Mouse (Mus musculus) liver, embryonic 15.5 days (tissue): ENCODE measurements at regions not wholly inside any gene's neighbourhood (a gene's known extent, or its start where the extent isn't known, plus 50 kb on each side); places are given as distances from the start of the nearest gene placed in this dataset.

Source experiments
- ATAC-seq: fragments of 200-750 bp; cut with Nextera tagmentation; 2 replicates; pipeline ENCODE4 v1.8.0; 2017; ENCODE audit warnings: moderate number of reproducible peaks, mild to moderate bottlenecking, moderate library complexity; ENCODE audit not compliant: insufficient read depth
- H3K27ac ChIP-seq: fragments of 300-500 bp; sonication (generic); replicated peaks from 2 replicates; pipeline ENCODE4 v1.5.1; 2015; ENCODE audit warnings: mild to moderate bottlenecking, inconsistent platforms
- H3K27me3 ChIP-seq: fragments of 300-500 bp; sonication (generic); 2 replicates; pipeline ENCODE4 v1.6.1; 2015; ENCODE audit warnings: mild to moderate bottlenecking, inconsistent platforms
- H3K36me3 ChIP-seq: fragments of 300-500 bp; sonication (generic); replicated peaks from 2 replicates; pipeline ENCODE4 v1.6.1; 2015; ENCODE audit warnings: moderate library complexity, mild to moderate bottlenecking, inconsistent platforms
- H3K4me1 ChIP-seq: fragments of 300-500 bp; sonication (generic); replicated peaks from 2 replicates; pipeline ENCODE4 v1.6.1; 2015; ENCODE audit warnings: inconsistent platforms
- H3K4me2 ChIP-seq: fragments of 300-500 bp; sonication (generic); 2 replicates; pipeline ENCODE4 v1.6.1; 2015; ENCODE audit warnings: moderate library complexity, mild to moderate bottlenecking, inconsistent platforms
- H3K4me3 ChIP-seq: fragments of 300-500 bp; sonication (generic); replicated peaks from 2 replicates; pipeline ENCODE4 v1.5.1; 2015; ENCODE audit warnings: mild to moderate bottlenecking, inconsistent platforms
- H3K9ac ChIP-seq: fragments of 300-500 bp; sonication (generic); 2 replicates; pipeline ENCODE4 v1.6.1; 2015; ENCODE audit warnings: moderate library complexity, mild to moderate bottlenecking, inconsistent platforms
- H3K9me3 ChIP-seq: fragments of 300-500 bp; sonication (generic); replicated peaks from 2 replicates; pipeline ENCODE4 v1.6.1; 2016; ENCODE audit warnings: inconsistent platforms
- WGBS: fragments of 180-500 bp; shearing (Covaris S2); methylation state at CpG from one replicate; pipeline ENCODE4 v1.1.7; 2015; ENCODE audit warnings: mixed read lengths; ENCODE audit not compliant: insufficient replicate concordance; 5-methylcytosine and 5-hydroxymethylcytosine counted together

DNA sequence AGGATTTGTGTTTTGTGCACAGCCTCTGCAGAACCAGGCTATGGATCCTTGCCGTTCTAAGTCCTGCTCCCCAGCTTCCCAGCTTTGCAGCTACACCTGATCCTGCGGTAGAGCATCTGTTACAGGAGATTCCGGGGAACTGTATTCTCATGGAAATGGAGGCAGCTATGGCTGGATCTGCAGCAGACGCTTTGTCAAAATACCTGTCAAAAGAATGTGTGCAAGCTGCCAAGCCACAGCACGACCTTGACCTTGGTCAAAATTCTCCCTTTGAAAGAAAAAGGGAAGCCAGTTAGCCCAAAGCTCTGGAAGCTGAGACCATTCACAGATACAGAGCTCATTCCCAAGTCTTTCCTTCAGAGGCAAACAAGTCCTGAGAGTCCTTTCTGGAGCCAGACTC lies 255.3 kb downstream of the Med13l start:
- no peaks in the 10 kb centered on the region for H3K9me3 ChIP-seq
- 52% methylated on average over 5 of the region's 5 CpGs for WGBS
- H3K36me3 ChIP-seq: no peaks in the 10 kb centered on the region
- no peaks in the 10 kb centered on the region; the same call in 1 of the 2 replicates for H3K27me3 ChIP-seq
- no peaks in the 10 kb centered on the region for H3K4me1 ChIP-seq
- no peak overlapping the region for H3K9ac ChIP-seq
- no peak overlapping the region for H3K27ac ChIP-seq
- H3K4me2 ChIP-seq: no peak overlapping the region
- no peak for ATAC-seq
- H3K4me3 ChIP-seq: no peak overlapping the region

DNA sequence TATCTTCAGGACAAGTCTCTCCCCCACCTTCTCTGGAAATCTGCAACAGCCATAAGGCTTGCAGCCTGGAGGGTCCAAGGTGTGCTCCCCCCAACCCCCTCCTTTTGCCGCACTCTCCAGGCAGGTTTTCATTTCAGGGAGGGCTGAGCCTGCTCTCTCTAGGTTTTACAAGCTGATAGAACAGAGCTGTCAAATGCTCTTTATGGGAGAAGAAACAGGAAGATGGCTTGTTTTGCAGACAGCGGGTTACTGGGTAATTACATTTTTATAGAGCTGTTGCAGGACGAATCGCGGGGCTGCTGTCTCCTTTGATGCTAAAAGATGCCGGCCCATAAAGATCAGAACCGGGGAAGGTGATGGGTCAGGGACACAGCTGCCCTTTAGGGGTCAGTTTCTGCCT lies 257.8 kb downstream of the Med13l start:
- no peak overlapping the region for H3K27ac ChIP-seq
- WGBS: 31% methylated on average over 7 of the region's 7 CpGs

GRCm38 (mm10) chr5:118824791-118825190 lies 264.3 kb downstream of the Med13l start:
- H3K4me2 ChIP-seq: no peak overlapping the region
- WGBS: 75% methylated on average over 10 of the region's 10 CpGs
- no peak overlapping the region for H3K27ac ChIP-seq
- no peaks in the 10 kb centered on the region for H3K27me3 ChIP-seq
- H3K36me3 ChIP-seq: no peaks in the 10 kb centered on the region
- no peak overlapping the region for H3K9ac ChIP-seq
- no peaks in the 10 kb centered on the region for H3K4me1 ChIP-seq
- H3K4me3 ChIP-seq: no peak overlapping the region
- no peaks in the 10 kb centered on the region; the same call in 1 of the 2 replicates for H3K9me3 ChIP-seq
- ATAC-seq: no peak

More for the DNA sequence above, 257.8 kb downstream of the Med13l start:
- no peaks in the 10 kb centered on the region; the same call in 1 of the 2 replicates for H3K9me3 ChIP-seq
- ATAC-seq: no peak
- no peaks in the 10 kb centered on the region for H3K36me3 ChIP-seq
- H3K9ac ChIP-seq: no peak overlapping the region
- H3K4me1 ChIP-seq: no peaks in the 10 kb centered on the region
- no peaks in the 10 kb centered on the region for H3K27me3 ChIP-seq
- H3K4me2 ChIP-seq: no peak overlapping the region
- no peak overlapping the region for H3K4me3 ChIP-seq

GRCm38 (mm10) chr5:118829031-118829698 lies 268.7 kb downstream of the Med13l start:
- no peak overlapping the region for H3K4me3 ChIP-seq
- H3K36me3 ChIP-seq: no peaks in the 10 kb centered on the region
- no peak overlapping the region for H3K27ac ChIP-seq
- H3K9ac ChIP-seq: no peak overlapping the region
- H3K4me2 ChIP-seq: no peak overlapping the region
- H3K9me3 ChIP-seq: no peaks in the 10 kb centered on the region
- no peaks in the 10 kb centered on the region for H3K4me1 ChIP-seq
- whole genome bisulfite sequencing: 59% methylated on average over 14 of the region's 14 CpGs
- ATAC-seq: no peak
- H3K27me3 ChIP-seq: no peaks in the 10 kb centered on the region

DNA sequence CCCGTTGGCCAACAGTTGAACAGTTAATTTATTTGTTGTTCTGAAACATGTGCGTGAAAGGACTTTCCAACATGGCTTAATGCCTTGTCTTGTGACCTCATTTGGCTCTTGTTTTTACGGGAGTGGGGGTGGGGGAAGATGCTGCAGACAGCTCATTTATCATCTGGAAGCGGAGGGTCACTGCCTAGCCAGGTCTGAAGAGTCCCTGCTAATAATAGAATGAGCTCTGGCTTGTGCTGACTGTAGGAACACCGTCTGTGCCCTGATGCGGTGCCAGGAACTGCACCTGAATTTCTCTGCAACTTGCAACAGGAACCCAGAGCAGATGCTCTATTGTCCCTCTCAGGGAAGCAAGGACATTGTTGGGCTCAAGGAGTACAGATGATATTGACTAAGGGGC lies 272.2 kb downstream of the Med13l start:
- ATAC-seq: no peak

DNA sequence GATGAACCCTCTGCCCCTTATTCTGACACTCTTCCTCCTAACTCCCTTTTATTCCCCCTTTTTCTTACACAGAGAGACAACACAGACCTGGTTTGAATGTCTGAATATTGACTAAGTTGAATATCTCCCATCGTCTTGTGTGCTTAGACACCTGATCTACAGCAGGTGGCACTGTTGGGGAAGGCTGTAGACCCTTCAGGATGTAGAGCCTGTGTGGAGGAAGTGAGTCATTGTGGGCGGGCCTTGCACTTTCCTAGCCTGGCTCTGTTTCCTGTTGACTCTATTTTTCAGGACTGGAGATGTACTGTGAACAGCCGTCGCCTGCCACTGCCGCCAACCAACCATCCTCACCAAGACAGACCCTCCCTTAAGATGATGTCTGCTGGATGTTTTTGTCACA lies 273.6 kb downstream of the Med13l start:
- Histone ChIP-seq H3K9me3 (no peaks in the 10 kb centered on the region), H3K27me3 (no peaks in the 10 kb centered on the region), H3K27ac (no peak overlapping the region), H3K4me2 (no peak overlapping the region), H3K36me3 (no peaks in the 10 kb centered on the region), H3K4me3 (no peak overlapping the region), H3K9ac (no peak overlapping the region), H3K4me1 (no peaks in the 10 kb centered on the region)
- no peak for ATAC-seq
- WGBS: 46% methylated on average over 5 of the region's 5 CpGs

More for the DNA sequence above, 272.2 kb downstream of the Med13l start:
- Histone ChIP-seq H3K27ac (no peak overlapping the region), H3K27me3 (no peaks in the 10 kb centered on the region), H3K4me3 (no peak overlapping the region), H3K9ac (no peak overlapping the region), H3K4me1 (no peaks in the 10 kb centered on the region), H3K4me2 (no peak overlapping the region), H3K36me3 (no peaks in the 10 kb centered on the region), H3K9me3 (no peaks in the 10 kb centered on the region)
- WGBS: 52% methylated on average over 6 of the region's 6 CpGs

- no peak for ATAC-seq
- no peaks in the 10 kb centered on the region for H3K36me3 ChIP-seq
- 35% methylated on average over 1 of the region's 1 CpGs for WGBS
Observed at GRCm38 (mm10) chr5:118837001-118837400, 276.5 kb downstream of the Med13l start.

GRCm38 (mm10) chr5:118838421-118838820 lies 277.9 kb downstream of the Med13l start:
- no peak for ATAC-seq
- Histone ChIP-seq H3K36me3 (no peaks in the 10 kb centered on the region), H3K9ac (no peak overlapping the region), H3K27me3 (no peaks in the 10 kb centered on the region), H3K9me3 (no peaks in the 10 kb centered on the region), H3K4me2 (no peak overlapping the region), H3K27ac (no peak overlapping the region), H3K4me3 (no peak overlapping the region), H3K4me1 (no peaks in the 10 kb centered on the region)
- 38% methylated on average over 7 of the region's 7 CpGs for WGBS

More at GRCm38 (mm10) chr5:118837001-118837400, 276.5 kb downstream of the Med13l start:
- H3K4me3 ChIP-seq: no peak overlapping the region
- no peaks in the 10 kb centered on the region for H3K9me3 ChIP-seq
- H3K27me3 ChIP-seq: no peaks in the 10 kb centered on the region
- H3K4me1 ChIP-seq: no peaks in the 10 kb centered on the region
- H3K9ac ChIP-seq: no peak overlapping the region
- H3K4me2 ChIP-seq: no peak overlapping the region
- H3K27ac ChIP-seq: no peak overlapping the region

DNA sequence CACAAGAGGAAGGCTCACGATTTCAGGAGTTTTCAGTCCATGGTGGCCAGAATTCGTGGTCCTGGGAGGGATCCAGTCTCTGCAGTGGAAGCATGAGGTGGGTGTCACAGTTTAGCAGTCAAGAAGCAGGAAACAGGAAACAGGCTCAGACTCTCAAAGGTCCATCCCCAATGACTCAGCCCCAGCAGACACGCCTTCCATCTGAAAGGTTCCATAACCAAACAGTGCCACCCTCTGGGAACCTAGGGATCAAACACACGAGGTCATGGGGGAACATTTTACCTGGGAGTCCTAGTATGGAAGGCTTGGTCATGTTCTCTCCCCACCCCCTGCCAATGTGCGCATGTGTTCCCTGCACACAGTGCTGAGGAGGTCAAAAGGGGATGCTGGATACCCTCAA lies 279.4 kb downstream of the Med13l start:
- Histone ChIP-seq H3K36me3 (no peaks in the 10 kb centered on the region), H3K4me3 (no peak overlapping the region), H3K4me2 (no peak overlapping the region), H3K27me3 (no peaks in the 10 kb centered on the region), H3K27ac (no peak overlapping the region), H3K9ac (no peak overlapping the region), H3K4me1 (no peaks in the 10 kb centered on the region), H3K9me3 (no peaks in the 10 kb centered on the region)
- 33% methylated on average over 5 of the region's 5 CpGs for WGBS
- no peak for ATAC-seq

DNA sequence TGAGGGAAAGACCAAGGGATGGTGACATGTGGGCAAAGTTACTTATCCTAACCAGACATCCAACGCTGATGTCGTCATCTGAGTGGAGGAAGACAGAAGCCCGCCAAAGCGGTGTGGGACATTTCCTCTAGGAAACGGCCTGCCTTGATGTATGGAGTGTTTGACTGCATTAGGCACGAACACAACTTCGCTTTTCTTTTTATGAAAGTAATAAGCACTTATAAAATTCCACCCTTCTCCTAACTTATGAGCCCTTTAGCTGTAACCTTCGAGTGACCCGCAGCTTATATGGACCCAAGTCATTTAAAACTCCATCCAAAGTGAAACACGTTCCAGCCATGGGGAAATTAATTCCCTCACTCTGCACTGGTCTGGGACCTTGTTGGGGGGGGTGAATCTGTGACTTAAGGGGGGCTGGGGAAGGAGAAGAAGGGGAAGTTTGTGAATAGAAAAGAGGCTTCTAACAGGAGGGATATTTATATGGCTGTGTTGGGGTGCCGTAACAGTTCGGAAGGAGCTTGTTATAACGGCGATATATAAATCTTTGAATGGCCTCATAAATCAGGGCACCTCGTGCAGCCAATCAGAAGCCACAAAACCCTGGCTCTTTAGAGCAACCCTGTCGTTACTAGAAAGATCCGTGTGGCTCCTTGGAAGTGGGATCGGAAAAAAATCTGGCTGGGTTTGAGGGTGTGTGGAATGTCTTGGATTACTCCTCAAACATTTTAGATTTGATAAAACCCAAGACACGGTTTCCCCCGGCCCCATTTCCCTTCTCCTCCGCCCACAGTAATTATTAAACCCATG lies 280.9 kb downstream of the Med13l start:
- no peak overlapping the region for H3K4me2 ChIP-seq
- H3K4me3 ChIP-seq: no peak overlapping the region
- 46% methylated on average over 21 of the region's 21 CpGs for WGBS
- H3K4me1 ChIP-seq: no peaks in the 10 kb centered on the region
- no peak overlapping the region for H3K9ac ChIP-seq
- no peaks in the 10 kb centered on the region for H3K27me3 ChIP-seq
- no peaks in the 10 kb centered on the region for H3K36me3 ChIP-seq
- no peak for ATAC-seq
- no peaks in the 10 kb centered on the region for H3K9me3 ChIP-seq
- H3K27ac ChIP-seq: no peak overlapping the region

DNA sequence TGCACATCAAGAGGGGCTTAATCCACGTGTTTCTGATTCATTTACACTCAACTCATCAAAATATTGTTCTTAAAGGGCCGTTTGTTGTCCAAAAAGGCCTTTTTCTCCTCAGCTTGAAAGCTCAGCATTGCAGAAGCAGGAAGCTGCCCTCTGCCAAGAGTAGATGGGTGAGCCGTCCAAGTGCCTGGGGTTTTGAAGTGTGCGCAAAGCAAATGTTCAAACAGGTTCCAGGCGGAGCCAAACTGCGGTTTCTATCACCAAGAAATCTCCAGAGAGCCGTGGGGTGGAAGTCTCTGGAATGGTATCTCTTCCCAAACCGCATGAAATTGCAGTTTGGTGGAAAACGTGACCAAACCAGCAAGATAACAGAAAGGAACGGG lies 281.5 kb downstream of the Med13l start:
- WGBS: 43% methylated on average over 10 of the region's 10 CpGs
- no peak overlapping the region for H3K4me2 ChIP-seq
- H3K4me3 ChIP-seq: no peak overlapping the region
- H3K9me3 ChIP-seq: no peaks in the 10 kb centered on the region
- no peak overlapping the region for H3K27ac ChIP-seq
- H3K9ac ChIP-seq: no peak overlapping the region
- no peaks in the 10 kb centered on the region for H3K27me3 ChIP-seq
- no peaks in the 10 kb centered on the region for H3K4me1 ChIP-seq
- no peaks in the 10 kb centered on the region for H3K36me3 ChIP-seq
- no peak for ATAC-seq
